Mouse (Mus musculus) hindbrain, embryonic 16.5 days (tissue): ENCODE results near the gene Adcy5. TPM values are rescaled to one million over a fixed set of nuclear protein-coding genes. Genes with fewer than 3 reads are reported as not detected.

Source experiments
- ATAC-seq: fragments of 200-750 bp; cut with Nextera tagmentation; 2 replicates; pipeline ENCODE4 v1.8.0; 2017; ENCODE audit warnings: moderate TSS enrichment, moderate library complexity
- H3K27ac ChIP-seq: fragments of 300-500 bp; sonication (generic); 2 replicates; pipeline ENCODE4 v1.5.1; 2014; ENCODE audit warnings: low read depth, mild to moderate bottlenecking, control low read depth, low read length, moderate library complexity
- H3K27me3 ChIP-seq: fragments of 300-500 bp; sonication (generic); replicated peaks from 2 replicates; pipeline ENCODE4 v1.6.1; 2014; ENCODE audit warnings: low read length; ENCODE audit not compliant: control insufficient read depth, insufficient read depth
- H3K36me3 ChIP-seq: fragments of 300-500 bp; sonication (generic); 2 replicates; pipeline ENCODE4 v1.6.1; 2014; ENCODE audit warnings: mild to moderate bottlenecking, low read length, moderate library complexity, mixed read lengths; ENCODE audit not compliant: control insufficient read depth, insufficient read depth
- H3K4me1 ChIP-seq: fragments of 300-500 bp; sonication (generic); 2 replicates; pipeline ENCODE4 v1.6.1; 2014; ENCODE audit warnings: low read depth, low read length; ENCODE audit not compliant: control insufficient read depth, insufficient read depth
- H3K4me2 ChIP-seq: fragments of 300-500 bp; sonication (generic); 2 replicates; pipeline ENCODE4 v1.6.1; 2014; ENCODE audit warnings: mild to moderate bottlenecking, low read length, control low read depth, moderate library complexity
- H3K4me3 ChIP-seq: fragments of 300-500 bp; sonication (generic); 2 replicates; pipeline ENCODE4 v1.5.1; 2014; ENCODE audit warnings: mild to moderate bottlenecking, low read length, control low read depth, moderate library complexity
- H3K9ac ChIP-seq: fragments of 300-500 bp; sonication (generic); 2 replicates; pipeline ENCODE4 v1.6.1; 2014; ENCODE audit warnings: low read depth, mild to moderate bottlenecking, control low read depth, low read length, moderate library complexity
- H3K9me3 ChIP-seq: fragments of 300-500 bp; sonication (generic); 2 replicates; pipeline ENCODE4 v1.6.1; 2014; ENCODE audit warnings: mild to moderate bottlenecking, low read length, moderate library complexity; ENCODE audit not compliant: control insufficient read depth
- WGBS: fragments of 180-500 bp; shearing (Covaris S2); extraction: QIAGEN DNeasy Blood & Tissue Kit; methylation state at CpG from one replicate; pipeline ENCODE4 v1.1.7; 2014; 5-methylcytosine and 5-hydroxymethylcytosine counted together
- polyA plus RNA-seq: library from polyadenylated mRNA; unstranded; fragments of >200 nt; fragmentation: Nextera tagmentation; extraction: Ambion mirVana; gene quantifications from 2 replicates; pipeline ENCODE4 v1.2.1, GENCODE M21; 2015

Adcy5 gene
- polyA plus RNA-seq, 1 experiment from 2014 or later, result 7.2 TPM

- H3K9ac ChIP-seq, result 0 out of 2 replicates have a peak overlapping the region, but pooled peaks have one; percentile 21
- peaks cover 25% of the 10 kb centered on the region for H3K4me1 ChIP-seq
- H3K4me3 ChIP-seq, result no peak overlapping the region
- H3K4me2 ChIP-seq, result peak overlapping the region; percentile 25; the same call in 1 of the 2 replicates
- peak overlapping the region; percentile 41; the same call in 1 of the 2 replicates for H3K27ac ChIP-seq
- no peaks in the 10 kb centered on the region for H3K9me3 ChIP-seq
- no peak for ATAC-seq
- 70% methylated on average over 6 of the region's 6 CpGs for WGBS
- no peaks in the 10 kb centered on the region for H3K27me3 ChIP-seq
- H3K36me3 ChIP-seq, result no peaks in the 10 kb centered on the region
These were observed 10.7 kb downstream of the Adcy5 start for GRCm38 (mm10) chr16:35165361-35165760.

- no peak for ATAC-seq
- H3K27me3 ChIP-seq, result no peaks in the 10 kb centered on the region
- H3K36me3 ChIP-seq, result no peaks in the 10 kb centered on the region
- 62% methylated on average over 3 of the region's 3 CpGs for WGBS
- no peak overlapping the region for H3K27ac ChIP-seq
- no peaks in the 10 kb centered on the region for H3K9me3 ChIP-seq
- H3K4me1 ChIP-seq, result peaks cover 21% of the 10 kb centered on the region
- no peak overlapping the region for H3K4me2 ChIP-seq
- no peak overlapping the region for H3K4me3 ChIP-seq
- no peak overlapping the region for H3K9ac ChIP-seq
These were observed 11.1 kb downstream of the Adcy5 start for GRCm38 (mm10) chr16:35165788-35166187.

- no peak overlapping the region for H3K27ac ChIP-seq
- H3K4me3 ChIP-seq, result no peak overlapping the region
- peaks cover 7% of the 10 kb centered on the region for H3K4me1 ChIP-seq
- H3K27me3 ChIP-seq, result no peaks in the 10 kb centered on the region
- H3K4me2 ChIP-seq, result no peak overlapping the region
- no peak for ATAC-seq
- no peaks in the 10 kb centered on the region for H3K36me3 ChIP-seq
- H3K9ac ChIP-seq, result no peak overlapping the region
- 74% methylated on average over 7 of the region's 7 CpGs for WGBS
- H3K9me3 ChIP-seq, result no peaks in the 10 kb centered on the region
These were observed 14.8 kb downstream of the Adcy5 start for GRCm38 (mm10) chr16:35169431-35169830.

- H3K9ac ChIP-seq, result no peak overlapping the region
- no peaks in the 10 kb centered on the region for H3K27me3 ChIP-seq
- no peaks in the 10 kb centered on the region for H3K9me3 ChIP-seq
- 87% methylated on average over 5 of the region's 5 CpGs for WGBS
- ATAC-seq, result no peak
- H3K36me3 ChIP-seq, result no peaks in the 10 kb centered on the region
- no peak overlapping the region for H3K27ac ChIP-seq
- no peak overlapping the region for H3K4me3 ChIP-seq
- H3K4me2 ChIP-seq, result no peak overlapping the region
- H3K4me1 ChIP-seq, result no peaks in the 10 kb centered on the region
These were observed 17.5 kb downstream of the Adcy5 start for GRCm38 (mm10) chr16:35172195-35172594.

DNA sequence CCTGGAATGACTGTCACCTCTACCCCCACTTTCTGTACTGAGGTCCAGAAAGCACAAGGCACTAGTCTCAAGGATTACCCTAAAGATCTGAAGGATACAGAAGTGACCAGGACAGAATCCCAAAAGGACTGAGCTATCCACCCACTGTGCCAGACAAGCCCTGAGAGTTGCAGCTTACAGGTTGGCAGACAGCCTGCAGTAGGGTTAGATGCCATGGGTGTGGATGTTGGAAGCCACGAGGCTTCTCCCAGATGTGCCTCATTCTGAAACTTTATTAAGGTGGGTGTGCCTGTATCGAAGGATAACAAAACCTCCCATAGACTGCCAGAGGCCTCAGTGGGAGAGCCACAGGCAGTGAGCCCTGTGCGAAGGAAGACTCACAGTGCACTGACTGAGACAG, 23.8 kb downstream of the Adcy5 start:
- no peak overlapping the region for H3K4me2 ChIP-seq
- no peak for ATAC-seq
- no peak overlapping the region for H3K9ac ChIP-seq
- H3K9me3 ChIP-seq, result no peaks in the 10 kb centered on the region
- no peak overlapping the region for H3K4me3 ChIP-seq
- peaks cover 10% of the 10 kb centered on the region for H3K4me1 ChIP-seq
- peaks cover 2% of the 10 kb centered on the region; the same call in 1 of the 2 replicates for H3K36me3 ChIP-seq
- 69% methylated on average over 3 of the region's 3 CpGs for WGBS
- no peak overlapping the region for H3K27ac ChIP-seq
- no peaks in the 10 kb centered on the region for H3K27me3 ChIP-seq

DNA sequence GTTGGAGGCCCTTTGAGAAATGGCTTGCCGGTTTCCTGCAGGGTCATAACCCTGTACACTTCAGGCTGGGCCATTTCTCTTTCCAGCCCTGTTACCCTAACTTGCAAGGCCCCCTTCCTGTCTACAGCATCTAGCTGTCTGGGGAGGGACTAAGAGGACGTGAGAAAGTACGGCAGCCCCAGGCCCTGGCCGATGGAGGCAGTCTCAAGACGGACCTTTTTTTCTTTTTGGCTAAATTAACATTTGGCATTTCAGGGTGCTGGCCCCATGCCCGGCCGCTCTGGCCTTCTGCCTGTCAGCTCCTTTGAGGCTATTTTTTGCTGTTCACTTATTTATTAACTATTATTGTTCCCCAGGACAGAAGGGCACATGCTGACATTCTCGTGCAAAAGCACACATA, 24.4 kb downstream of the Adcy5 start:
- no peak overlapping the region for H3K27ac ChIP-seq
- no peak overlapping the region for H3K4me2 ChIP-seq
- H3K9ac ChIP-seq, result no peak overlapping the region
- ATAC-seq, result no peak
- no peaks in the 10 kb centered on the region for H3K27me3 ChIP-seq
- WGBS, result 44% methylated on average over 8 of the region's 8 CpGs
- H3K4me1 ChIP-seq, result peaks cover 10% of the 10 kb centered on the region
- H3K36me3 ChIP-seq, result peaks cover 2% of the 10 kb centered on the region; the same call in 1 of the 2 replicates
- no peaks in the 10 kb centered on the region for H3K9me3 ChIP-seq
- H3K4me3 ChIP-seq, result no peak overlapping the region

DNA sequence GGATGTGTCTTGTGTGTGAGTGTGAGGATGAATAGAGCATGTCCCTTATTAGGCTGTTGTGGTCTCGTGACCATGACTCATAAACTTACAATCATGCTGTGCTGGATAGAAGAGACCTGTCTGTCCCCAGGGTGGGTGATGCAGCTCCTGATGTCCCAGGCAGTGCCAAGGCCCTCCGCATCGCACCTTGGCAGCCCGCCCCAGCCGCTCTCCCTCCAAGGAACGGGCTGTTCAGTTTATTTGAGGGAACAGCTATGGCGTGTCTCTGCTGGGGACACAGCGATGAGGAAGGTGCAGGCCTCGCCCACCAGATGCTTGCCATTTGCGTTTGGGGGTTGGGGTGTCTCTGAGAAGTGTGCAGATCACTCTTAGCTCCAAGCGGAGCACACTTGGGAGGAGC, 28.5 kb downstream of the Adcy5 start:
- H3K9me3 ChIP-seq, result no peaks in the 10 kb centered on the region

DNA sequence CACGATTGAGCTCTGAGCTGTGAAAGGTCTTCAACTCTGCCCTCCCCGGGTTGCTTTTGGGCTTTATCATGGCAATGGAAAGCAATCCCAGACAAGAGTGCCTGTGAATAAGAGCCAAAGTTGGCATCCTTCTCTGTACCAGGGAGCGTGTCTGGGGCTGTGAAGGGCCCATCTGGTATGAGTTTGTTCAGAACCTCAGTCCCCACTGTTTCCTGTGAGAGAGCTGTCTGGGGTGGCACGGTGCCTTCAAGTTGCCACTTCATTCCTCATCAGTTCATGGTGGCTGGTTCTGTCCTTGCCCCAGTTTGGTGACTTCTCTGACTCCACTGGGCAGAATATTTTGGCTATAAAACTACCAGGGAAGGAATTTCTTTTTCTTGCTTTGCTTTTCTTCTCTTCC, 33.4 kb downstream of the Adcy5 start:
- no peaks in the 10 kb centered on the region for H3K9me3 ChIP-seq
- no peaks in the 10 kb centered on the region for H3K27me3 ChIP-seq
- no peak overlapping the region for H3K27ac ChIP-seq
- H3K9ac ChIP-seq, result no peak overlapping the region
- no peak overlapping the region for H3K4me2 ChIP-seq
- no peaks in the 10 kb centered on the region for H3K4me1 ChIP-seq
- no peak overlapping the region for H3K4me3 ChIP-seq
- ATAC-seq, result no peak
- WGBS, result 80% methylated on average over 4 of the region's 4 CpGs
- H3K36me3 ChIP-seq, result no peaks in the 10 kb centered on the region

More for the DNA sequence above, 28.5 kb downstream of the Adcy5 start:
- no peak overlapping the region for H3K4me2 ChIP-seq
- no peak overlapping the region for H3K4me3 ChIP-seq
- no peaks in the 10 kb centered on the region for H3K27me3 ChIP-seq
- H3K36me3 ChIP-seq, result peaks cover 2% of the 10 kb centered on the region; the same call in 1 of the 2 replicates
- H3K9ac ChIP-seq, result no peak overlapping the region
- no peak for ATAC-seq
- WGBS, result 67% methylated on average over 11 of the region's 11 CpGs
- no peak overlapping the region for H3K27ac ChIP-seq
- H3K4me1 ChIP-seq, result peaks cover 10% of the 10 kb centered on the region

GRCm38 (mm10) chr16:35189420-35190141, 34.9 kb downstream of the Adcy5 start:
- H3K27ac ChIP-seq, result no peak overlapping the region
- no peaks in the 10 kb centered on the region for H3K9me3 ChIP-seq
- no peak overlapping the region for H3K4me2 ChIP-seq
- no peak for ATAC-seq
- no peaks in the 10 kb centered on the region for H3K27me3 ChIP-seq
- H3K36me3 ChIP-seq, result no peaks in the 10 kb centered on the region
- no peak overlapping the region for H3K9ac ChIP-seq
- 79% methylated on average over 11 of the region's 11 CpGs for WGBS
- H3K4me3 ChIP-seq, result no peak overlapping the region
- H3K4me1 ChIP-seq, result 0 out of 2 replicates have a peak, but pooled peaks cover 2% of the 10 kb centered on the region
